Mouse (Mus musculus): ENCODE data around the gene Foxk1. TPM values are rescaled to one million over a fixed set of nuclear protein-coding genes. Genes with fewer than 3 reads are reported as not detected.

The Foxk1 gene
- total RNA-seq, 2 experiments from 2014 or later, result 40.6 to 45.7 TPM

GRCm38 (mm10) chr5:142469796-142470195 is 68.5 kb downstream of the Foxk1 start:
- DNase-seq (ENCODE audit: extremely low spot score in 1 of 2, low spot score in 1 of 2), result no peak

DNA sequence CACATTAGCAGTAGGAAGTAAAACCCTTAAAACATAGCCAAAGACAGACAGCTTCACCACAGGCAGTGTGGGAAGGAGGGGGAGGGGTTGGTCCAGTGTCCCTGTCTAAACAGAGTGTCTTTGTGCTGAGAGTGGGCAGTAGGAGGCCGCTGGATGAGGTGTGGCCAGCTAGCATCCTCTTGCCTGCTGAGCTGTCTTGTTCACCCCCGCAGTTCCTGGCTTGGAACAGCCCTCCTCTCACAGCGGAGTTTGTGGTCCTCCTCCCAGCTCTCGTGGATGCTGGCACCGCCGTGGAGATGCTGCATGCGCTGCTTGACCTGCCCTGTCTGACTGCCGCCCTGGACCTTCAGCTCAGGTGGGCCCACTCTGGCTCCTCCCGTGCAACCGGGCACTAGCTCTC is 72.4 kb downstream of the Foxk1 start:
- DNase-seq (ENCODE audit: extremely low spot score in 1 of 2, low spot score in 1 of 2), result no peak

- DNase-seq (ENCODE audit: extremely low spot score in 1 of 2, low spot score in 1 of 2), result no peak
These were observed 74.4 kb downstream of the Foxk1 start for GRCm38 (mm10) chr5:142475669-142476068.

DNA sequence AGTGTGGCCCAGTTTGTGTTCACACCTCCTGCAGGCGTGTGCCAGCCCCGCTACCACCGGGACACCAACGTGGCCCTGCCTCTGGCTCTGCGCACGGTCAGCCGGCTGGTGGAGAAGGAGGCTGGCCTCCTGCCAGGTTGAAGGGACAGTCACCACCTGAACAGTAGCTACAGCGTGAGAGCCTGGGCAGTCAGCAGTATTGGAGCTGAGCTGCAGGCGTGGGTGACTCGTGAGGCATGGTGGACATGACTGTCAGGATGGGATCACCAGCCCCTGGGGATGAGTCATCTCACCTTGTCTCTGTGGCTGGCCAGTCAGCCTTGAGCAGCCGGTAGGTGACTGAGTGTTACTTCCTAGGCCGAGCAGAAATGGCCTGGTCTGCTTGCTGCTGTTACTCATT is 76.0 kb downstream of the Foxk1 start:
- DNase-seq (ENCODE audit: extremely low spot score in 1 of 2, low spot score in 1 of 2), result no peak

- no peak for DNase-seq (ENCODE audit: extremely low spot score in 1 of 2, low spot score in 1 of 2)
These were observed 76.7 kb downstream of the Foxk1 start for GRCm38 (mm10) chr5:142477866-142478615.

- peak; percentile 72 to 93 for DNase-seq (ENCODE audit: extremely low spot score in 1 of 2, low spot score in 1 of 2)
These were observed 77.6 kb downstream of the Foxk1 start for GRCm38 (mm10) chr5:142478829-142479435.

- no peak for DNase-seq (ENCODE audit: extremely low spot score in 1 of 2, low spot score in 1 of 2)
These were observed 81.2 kb downstream of the Foxk1 start for GRCm38 (mm10) chr5:142482512-142482911.

GRCm38 (mm10) chr5:142483581-142483980 is 82.3 kb downstream of the Foxk1 start:
- DNase-seq (ENCODE audit: extremely low spot score in 1 of 2, low spot score in 1 of 2), result no peak

DNA sequence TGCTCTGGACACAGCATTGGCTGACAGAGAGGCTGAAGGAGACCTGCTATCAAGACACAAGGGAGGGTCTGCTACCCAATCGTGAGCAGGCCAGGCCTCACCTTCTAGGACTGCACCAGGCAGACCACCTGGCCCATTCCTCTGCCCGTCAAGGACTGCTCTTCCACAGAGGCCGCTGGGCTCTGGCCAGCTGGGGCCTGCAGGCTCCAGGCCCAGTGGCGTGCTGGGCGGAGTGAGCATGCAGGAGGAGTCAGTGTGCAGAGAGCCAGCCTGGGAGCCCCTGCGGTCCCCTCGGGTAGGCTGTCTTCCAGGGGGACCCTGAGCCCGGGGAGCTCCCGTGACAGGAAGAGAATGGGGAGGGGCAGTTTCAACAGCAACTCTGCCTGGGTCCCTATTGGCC is 85.4 kb downstream of the Foxk1 start:
- DNase-seq (ENCODE audit: extremely low spot score in 1 of 2, low spot score in 1 of 2), result no peak

- no peak for DNase-seq (ENCODE audit: extremely low spot score in 1 of 2, low spot score in 1 of 2)
These were observed 88.8 kb downstream of the Foxk1 start for GRCm38 (mm10) chr5:142489955-142490707.

- DNase-seq (ENCODE audit: extremely low spot score in 1 of 2, low spot score in 1 of 2), result no peak
These were observed 92.0 kb downstream of the Foxk1 start for GRCm38 (mm10) chr5:142493307-142493706.

GRCm38 (mm10) chr5:142495321-142496096 is 94.2 kb downstream of the Foxk1 start:
- DNase-seq (ENCODE audit: extremely low spot score in 1 of 2, low spot score in 1 of 2), result no peak

DNA sequence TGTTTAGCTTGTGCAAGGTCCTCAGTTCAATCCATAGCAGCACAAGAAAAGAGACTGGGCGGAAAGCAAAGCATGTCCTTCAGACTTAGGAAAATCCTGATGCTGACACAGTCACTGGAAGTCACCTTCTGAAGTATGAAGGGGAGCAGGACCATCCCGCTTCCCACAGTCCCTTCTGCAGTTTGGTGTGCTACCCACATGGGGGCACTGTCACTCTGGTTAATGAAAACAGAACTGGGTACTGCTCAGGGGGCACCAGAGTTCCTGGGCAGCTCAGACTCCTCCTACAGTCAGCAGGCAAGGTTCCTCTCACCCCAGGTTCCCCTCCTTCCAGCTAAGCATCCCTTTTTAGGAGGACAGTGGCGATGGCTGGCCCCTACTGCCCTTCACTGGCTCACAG is 97.7 kb downstream of the Foxk1 start:
- peak in 1 of 2 experiments; percentile 64 for DNase-seq (ENCODE audit: extremely low spot score in 1 of 2, low spot score in 1 of 2)

GRCm38 (mm10) chr5:142500918-142501317 is 99.6 kb downstream of the Foxk1 start:
- DNase-seq (ENCODE audit: extremely low spot score in 1 of 2, low spot score in 1 of 2), result no peak

DNA sequence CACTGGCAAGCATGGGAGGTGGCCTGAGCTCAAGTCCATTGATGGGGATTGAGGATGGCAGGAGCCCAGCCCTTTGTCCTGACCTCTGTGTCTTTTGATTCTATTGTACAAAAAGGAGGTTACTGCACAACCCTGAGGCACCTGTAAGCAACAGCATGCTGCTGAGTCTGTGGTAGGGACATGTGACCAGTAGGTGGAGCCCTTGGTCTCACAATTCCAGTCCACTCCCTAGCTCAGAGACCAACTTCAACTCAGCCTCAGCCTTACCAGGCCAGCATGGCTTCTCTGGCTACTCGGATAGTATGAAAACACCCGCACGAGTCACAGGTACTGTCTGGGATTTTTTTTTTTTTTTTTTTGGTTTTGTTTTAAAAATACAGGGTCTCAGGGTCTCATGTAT is 101.1 kb downstream of the Foxk1 start:
- DNase-seq (ENCODE audit: extremely low spot score in 1 of 2, low spot score in 1 of 2), result peak; percentile 51 to 72

GRCm38 (mm10) chr5:142504175-142504574 is 102.9 kb downstream of the Foxk1 start:
- no peak for DNase-seq (ENCODE audit: extremely low spot score in 1 of 2, low spot score in 1 of 2)

GRCm38 (mm10) chr5:142505695-142506423 is 104.6 kb downstream of the Foxk1 start:
- DNase-seq (ENCODE audit: extremely low spot score in 1 of 2, low spot score in 1 of 2), result peak in 1 of 2 experiments; percentile 37

DNA sequence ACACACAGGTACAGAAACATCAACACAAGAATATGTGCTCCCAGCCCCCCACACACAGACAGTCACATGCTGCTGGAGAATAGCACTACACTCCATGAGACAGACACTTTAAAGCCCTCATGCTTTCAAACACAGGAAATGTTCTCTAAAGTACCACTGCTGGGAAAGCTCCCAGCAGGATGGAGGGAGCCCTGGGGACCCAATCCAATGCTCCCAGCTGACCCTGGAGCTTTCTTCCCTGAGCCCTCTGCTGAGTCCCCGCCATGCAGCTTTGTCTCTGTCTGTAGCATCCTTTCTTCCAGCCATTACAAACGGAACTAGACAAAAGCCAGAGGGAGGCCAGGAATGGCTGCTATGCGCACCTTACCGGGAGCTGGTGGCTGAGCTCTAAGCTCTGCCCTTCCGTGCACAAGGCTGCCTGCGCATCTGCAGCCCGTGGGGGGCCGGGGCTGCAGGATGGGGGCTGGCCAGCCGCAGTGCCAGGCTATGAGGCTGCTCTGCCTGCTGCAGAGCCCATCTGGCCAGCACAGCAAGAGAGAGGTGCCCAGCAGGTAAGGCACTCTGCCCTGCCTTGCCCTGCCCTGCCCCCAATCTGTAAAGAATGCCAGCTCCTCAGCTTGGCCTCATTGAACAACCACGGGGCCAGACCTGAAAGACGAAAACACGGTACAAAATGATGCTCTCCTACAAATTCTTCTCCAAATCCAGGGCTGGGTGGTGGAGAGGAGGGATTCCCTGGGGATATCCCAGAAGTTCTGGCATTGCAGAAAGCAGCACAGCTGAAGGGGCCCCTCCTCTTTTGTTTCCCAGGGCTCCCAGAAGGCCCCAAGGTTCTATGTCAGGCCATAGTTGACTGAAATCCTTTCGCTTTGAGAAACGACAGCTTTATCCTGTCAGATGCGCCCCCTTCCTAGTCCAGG is 108.1 kb downstream of the Foxk1 start:
- DNase-seq (ENCODE audit: extremely low spot score in 1 of 2, low spot score in 1 of 2), result no peak

GRCm38 (mm10) chr5:142510061-142510414 is 108.7 kb downstream of the Foxk1 start:
- no peak for DNase-seq (ENCODE audit: extremely low spot score in 1 of 2, low spot score in 1 of 2)
